Mouse (Mus musculus): ENCODE measurements around the gene Grin2b.

Grin2b gene

DNA sequence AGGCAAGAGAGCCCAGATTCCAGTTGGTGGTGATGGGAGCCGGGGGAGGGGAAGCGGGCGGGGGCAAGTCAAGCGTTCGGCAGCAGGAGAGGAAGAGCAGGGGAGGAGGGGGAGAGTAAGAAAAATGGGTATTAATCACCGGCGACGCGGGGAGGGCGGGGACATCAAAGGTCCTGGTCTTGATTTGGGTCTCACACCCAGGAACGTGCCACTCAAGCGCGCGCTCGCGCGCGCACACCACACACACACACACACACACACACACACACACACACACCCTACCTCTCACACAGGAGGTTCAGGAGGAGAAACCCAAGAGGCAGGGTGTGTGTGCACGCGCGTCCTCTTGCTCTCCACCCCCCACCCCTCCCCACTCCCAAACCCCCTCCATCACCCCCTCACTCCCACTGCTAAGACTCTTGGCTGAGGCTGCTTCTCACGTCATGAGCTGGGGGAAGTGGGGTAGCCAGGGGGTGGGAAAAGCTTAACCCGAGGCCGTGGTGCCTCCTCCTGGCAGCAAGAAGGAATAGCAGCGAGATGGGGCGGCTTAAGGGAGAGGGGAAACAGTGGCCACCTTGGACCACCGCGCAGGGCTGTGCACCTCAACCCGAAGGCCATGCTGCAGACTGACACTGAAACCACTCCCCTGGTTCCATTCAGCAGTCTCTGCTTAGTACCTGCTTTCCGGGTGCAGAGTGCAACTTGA lies at the start of gene Grin2b:
Gene Grin2b, minus strand, starts transcription at position 321 of the 706 bp plus-strand sequence.
- no peak for DNase-seq (ENCODE audit: low spot score)

DNA sequence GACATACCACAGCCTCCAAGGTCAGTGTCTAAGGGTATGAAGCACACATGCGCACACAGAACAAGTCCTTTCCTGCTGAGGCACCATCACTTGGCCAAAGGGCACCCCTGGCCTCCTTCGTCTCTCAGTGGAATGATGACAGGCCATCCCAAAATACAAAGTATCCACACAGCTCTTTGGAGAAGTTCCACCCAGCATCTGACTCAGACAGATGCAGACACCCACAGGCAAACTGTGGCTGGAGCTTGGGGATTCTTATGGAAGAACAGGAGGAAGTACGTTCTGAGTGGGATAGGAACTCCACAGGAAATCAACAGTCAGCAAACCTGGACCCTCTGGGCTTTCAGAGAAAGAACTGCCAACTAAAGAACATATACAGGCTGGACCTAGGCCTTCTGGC lies 48.6 kb upstream of the Grin2b start:
- no peak for DNase-seq (ENCODE audit: low spot score)

- no peak for DNase-seq (ENCODE audit: low spot score)
Observed at GRCm38 (mm10) chr6:136210442-136210841, 37.1 kb upstream of the Grin2b start.

DNA sequence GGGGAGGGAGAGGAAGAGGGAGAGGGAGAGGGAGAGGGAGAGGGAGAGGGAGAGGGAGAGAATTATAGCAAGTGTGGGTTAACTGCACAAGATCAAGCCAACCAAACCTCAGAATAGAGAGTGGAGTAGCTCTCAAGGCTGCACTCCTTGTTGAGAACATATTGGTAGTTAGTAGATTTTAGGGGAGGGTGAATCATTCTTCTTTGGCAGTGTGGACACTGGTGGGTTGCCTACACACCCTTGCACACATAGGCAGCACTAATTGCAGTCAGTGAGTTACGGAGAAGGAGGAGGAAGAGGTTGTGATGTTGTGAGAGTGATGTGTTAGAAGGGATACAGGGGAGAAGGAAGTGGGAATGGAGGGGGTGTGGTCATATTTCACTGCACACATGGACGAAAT lies 26.5 kb upstream of the Grin2b start:
- DNase-seq (ENCODE audit: low spot score): no peak

GRCm38 (mm10) chr6:136194616-136195015 lies 21.3 kb upstream of the Grin2b start:
- DNase-seq (ENCODE audit: low spot score): no peak

DNA sequence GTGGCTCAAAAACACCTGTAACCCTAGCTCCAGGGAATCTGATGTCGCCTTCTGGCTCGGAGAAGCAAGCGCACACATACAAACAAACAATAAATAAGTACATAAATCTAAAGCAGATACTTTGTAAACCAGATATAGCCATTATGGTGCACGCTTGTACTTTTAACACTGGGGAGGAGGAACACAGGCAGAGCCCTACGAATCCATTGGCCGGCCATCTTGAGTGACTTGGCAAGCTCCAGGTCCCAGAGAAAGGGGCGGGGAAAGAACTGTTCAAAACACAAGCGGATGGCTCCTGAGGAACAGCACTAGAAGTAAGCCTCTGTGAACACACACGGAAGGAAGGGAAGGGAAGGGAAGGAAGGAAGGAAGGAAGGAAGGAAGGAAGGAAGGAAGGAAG lies 4.8 kb upstream of the Grin2b start:
- DNase-seq (ENCODE audit: low spot score): no peak

DNA sequence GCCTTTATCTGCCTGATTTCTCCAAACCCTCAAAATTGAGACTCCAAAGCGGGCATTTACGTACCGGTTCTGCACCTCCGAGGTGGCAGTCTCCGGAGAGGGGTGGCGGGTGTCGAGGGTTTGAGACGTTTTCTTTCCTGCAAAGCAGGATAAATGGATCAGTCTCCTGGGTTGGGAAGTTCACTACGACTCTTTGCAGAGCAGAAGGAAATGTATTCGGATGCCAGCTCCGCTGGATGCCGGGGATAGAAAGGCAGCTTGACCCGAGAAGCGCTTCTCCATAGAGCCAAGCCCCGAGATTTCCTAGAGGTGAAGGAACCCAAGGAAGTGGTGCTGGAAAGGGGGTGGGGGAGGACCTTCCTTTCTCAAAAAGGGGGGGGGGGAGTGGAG lies 515 bp downstream of the Grin2b start:
- no peak for DNase-seq (ENCODE audit: low spot score)

DNA sequence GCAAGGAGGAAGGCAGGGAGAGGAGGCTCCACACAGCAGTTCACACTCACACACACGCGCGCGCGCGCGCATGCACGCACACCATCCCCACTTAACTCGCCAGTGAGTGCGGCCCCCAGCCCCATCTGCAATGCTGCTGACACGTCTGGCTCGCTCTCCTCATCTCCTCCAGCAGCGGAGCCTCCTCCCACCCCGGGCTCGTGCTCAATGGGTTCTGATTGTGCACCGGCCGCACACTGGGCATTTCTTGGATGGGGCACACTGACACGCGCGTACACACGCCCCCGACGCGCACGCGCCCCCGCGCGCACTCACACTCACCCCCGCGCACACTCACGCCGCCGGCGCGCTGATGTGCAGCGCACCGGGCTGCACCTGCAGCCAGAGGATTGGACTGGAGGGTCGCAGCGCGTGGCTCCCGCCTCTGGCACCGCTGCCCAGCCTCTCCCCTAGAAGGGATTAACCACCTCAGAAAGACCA lies 1.1 kb downstream of the Grin2b start:
- peak; percentile 9 for DNase-seq (ENCODE audit: low spot score)

GRCm38 (mm10) chr6:136171343-136171742 lies 2.0 kb downstream of the Grin2b start:
- no peak for DNase-seq (ENCODE audit: low spot score)

- no peak for DNase-seq (ENCODE audit: low spot score)
Observed at GRCm38 (mm10) chr6:136170381-136170780, 2.9 kb downstream of the Grin2b start.

DNA sequence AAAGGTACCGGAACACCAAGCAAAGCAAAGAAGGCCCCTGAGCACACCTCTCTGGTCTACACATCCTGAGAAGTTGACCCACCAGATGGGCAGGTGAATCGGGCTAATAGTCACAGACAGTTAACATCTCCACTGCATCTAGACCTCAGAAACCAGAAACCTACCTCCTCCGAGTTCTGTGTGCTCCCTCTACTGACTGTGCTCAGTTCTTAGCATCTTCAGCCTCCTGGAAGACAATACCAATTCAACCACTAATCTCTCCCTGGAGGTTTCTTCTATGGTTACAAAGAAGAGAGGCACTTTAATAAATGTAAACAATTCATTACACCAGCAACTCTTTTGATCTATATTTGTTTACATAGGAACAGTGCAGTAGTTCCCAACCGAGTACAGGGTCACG lies 6.0 kb downstream of the Grin2b start:
- no peak for DNase-seq (ENCODE audit: low spot score)

DNA sequence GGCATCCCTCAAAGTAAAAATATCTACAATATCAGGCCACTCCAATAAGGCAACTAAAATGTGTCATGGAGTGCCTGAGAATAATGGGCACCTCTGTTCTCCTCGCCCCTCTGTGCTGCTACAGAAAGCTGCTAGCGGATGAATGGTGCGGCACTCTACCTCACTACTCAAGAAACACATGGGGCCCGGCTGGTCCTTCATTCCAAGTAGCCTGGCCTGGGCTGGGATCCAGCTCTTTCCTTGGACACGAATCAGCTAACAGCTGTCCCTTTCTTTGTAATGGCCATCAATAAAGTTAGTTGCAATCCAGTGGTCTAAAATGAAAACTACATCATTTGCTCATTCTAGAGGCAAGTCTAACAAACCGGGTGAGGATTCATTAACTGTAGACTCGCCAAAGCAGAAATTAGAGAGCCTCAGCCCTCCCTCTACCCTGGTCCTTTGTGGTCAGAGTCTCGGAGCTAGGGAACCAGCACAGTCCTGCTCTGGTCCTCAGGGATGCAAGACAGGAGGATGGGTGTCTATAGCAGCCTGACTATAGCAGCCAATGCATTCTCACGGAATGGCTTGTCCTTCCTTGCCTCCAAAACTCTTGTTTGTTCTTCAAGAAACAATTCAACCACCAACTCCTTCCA lies 7.8 kb downstream of the Grin2b start:
- DNase-seq (ENCODE audit: low spot score): peak; percentile 11

DNA sequence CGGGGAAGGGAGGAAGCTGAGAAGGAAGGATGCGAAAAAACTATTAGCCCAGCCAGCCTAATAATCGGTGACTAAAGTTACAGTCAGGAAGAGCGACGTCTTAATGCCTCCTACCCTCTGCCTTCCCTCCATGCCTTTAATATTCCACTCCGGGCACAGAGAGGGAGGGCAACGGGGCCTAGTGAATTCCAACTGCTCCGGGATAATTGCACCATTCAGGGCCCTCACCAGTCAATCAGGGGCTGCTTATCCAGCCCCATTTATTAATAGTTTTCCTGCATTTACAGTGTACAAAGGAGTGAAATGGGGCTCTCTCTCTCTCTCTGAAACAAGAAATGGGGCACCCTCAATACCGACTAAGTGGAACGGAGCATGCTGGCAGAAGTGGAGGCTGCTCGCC lies 11.2 kb downstream of the Grin2b start:
- no peak for DNase-seq (ENCODE audit: low spot score)

DNA sequence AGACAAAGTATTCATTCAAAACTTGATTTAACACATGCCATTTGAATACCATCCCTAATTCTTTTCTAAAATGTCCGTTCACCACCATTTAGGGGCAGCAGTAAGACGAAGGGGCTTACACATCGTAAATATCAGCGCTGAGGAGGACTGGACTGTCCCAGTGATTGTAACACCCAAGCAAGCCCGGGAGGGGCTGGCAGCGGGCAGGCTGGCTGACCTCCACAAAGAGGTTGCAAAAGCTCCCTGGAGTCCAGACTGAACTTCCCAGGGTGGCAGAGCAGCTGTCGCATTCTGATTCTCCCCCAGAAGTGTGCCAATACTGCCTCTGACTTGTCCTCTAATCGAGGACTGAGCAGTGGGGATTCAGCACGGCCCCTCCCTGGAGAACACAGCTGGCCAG lies 19.9 kb downstream of the Grin2b start:
- DNase-seq (ENCODE audit: low spot score): no peak

- no peak for DNase-seq (ENCODE audit: low spot score)
Observed at GRCm38 (mm10) chr6:136150064-136150463, 23.2 kb downstream of the Grin2b start.

- no peak for DNase-seq (ENCODE audit: low spot score)
Observed at GRCm38 (mm10) chr6:136139967-136140366, 33.3 kb downstream of the Grin2b start.

- DNase-seq (ENCODE audit: low spot score): peak; percentile 4
Observed at GRCm38 (mm10) chr6:136130456-136130855, 42.9 kb downstream of the Grin2b start.

DNA sequence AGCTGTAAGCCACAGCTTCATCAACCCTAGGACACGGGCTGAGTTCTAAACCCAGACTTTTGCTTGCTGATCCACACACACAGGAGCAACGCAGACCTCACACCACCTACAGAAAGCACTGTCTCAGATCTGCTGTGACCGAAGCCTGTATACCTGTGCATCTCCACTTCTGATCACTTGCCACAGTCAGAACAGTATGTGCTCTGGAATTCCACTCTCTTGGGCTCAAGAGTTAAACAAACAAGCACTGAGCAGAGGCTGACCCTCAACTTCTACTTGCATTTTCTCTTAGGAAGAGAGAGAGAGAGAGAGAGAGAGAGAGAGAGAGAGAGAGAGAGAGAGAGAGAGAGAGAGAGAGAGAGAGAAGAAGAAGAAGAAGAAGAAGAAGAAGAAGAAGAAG lies 50.7 kb downstream of the Grin2b start:
- no peak for DNase-seq (ENCODE audit: low spot score)

GRCm38 (mm10) chr6:136117390-136117789 lies 55.9 kb downstream of the Grin2b start:
- no peak for DNase-seq (ENCODE audit: low spot score)

GRCm38 (mm10) chr6:136113639-136114410 lies 59.5 kb downstream of the Grin2b start:
- DNase-seq (ENCODE audit: low spot score): no peak

GRCm38 (mm10) chr6:136109172-136109571 lies 64.1 kb downstream of the Grin2b start:
- no peak for DNase-seq (ENCODE audit: low spot score)

DNA sequence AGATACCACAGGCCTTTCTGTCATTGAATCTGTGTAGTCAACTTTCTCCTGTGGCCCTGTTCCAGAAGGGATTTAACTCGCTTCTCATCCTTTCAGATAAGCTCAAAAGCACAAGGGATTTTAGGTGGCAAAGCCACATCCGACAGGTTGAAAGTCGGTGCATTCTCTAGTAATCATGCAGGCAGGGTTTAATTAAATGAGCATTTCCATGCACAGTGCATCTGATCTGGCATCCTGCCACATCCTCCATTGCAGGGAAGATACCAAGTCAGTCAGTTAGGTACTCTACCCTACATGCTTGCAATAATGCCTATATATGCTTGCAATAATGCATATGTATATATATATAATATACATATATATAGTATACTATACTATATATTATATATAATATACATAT lies 64.8 kb downstream of the Grin2b start:
- DNase-seq (ENCODE audit: low spot score): no peak

DNA sequence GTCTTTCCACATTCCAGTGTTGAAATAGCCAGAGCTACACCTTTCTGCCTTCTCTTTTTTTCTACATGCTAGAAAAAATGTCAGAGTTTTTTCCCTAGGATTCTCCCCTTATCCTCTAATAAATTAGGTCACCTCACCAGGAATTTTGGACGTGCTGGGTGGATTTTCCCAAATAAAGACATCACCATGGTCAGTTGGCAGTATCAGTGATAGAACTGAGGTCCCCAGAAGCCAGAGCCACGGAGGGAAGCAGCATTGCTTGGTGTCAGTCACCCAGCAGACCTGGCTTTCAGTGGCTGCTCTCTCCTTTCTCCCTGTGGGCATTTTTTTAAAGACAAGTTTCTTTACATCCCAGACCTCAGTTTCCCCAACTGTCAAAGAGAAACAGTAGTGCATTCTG lies 68.1 kb downstream of the Grin2b start:
- no peak for DNase-seq (ENCODE audit: low spot score)

Data from ovary, postnatal 14 days (tissue).